Mouse (Mus musculus) embryonic facial prominence, embryonic 15.5 days (tissue): ENCODE data around the gene Hoxa10. TPM values are rescaled to one million over a fixed set of nuclear protein-coding genes. Genes with fewer than 3 reads are reported as not detected.
A peak's percentile ranks its signal among the peaks of the same experiment; 100 is the strongest.

Experiments used
- ATAC-seq: fragments of 200-750 bp; cut with Nextera tagmentation; 2 replicates; pipeline ENCODE4 v1.8.0; 2017; ENCODE audit warnings: low read depth, moderate TSS enrichment; ENCODE audit not compliant: insufficient number of reproducible peaks, low FRiP score, low TSS enrichment
- H3K27ac ChIP-seq: fragments of 300-500 bp; sonication (generic); replicated peaks from 2 replicates; pipeline ENCODE4 v1.5.1; 2015; ENCODE audit warnings: mild to moderate bottlenecking, inconsistent platforms
- H3K27me3 ChIP-seq: fragments of 300-500 bp; sonication (generic); 2 replicates; pipeline ENCODE4 v1.6.1; 2015; ENCODE audit warnings: inconsistent platforms
- H3K36me3 ChIP-seq: fragments of 300-500 bp; sonication (generic); 2 replicates; pipeline ENCODE4 v1.6.1; 2015; ENCODE audit warnings: mild to moderate bottlenecking, inconsistent platforms
- H3K4me1 ChIP-seq: fragments of 300-500 bp; sonication (generic); 2 replicates; pipeline ENCODE4 v1.6.1; 2015; ENCODE audit warnings: inconsistent platforms
- H3K4me2 ChIP-seq: fragments of 300-500 bp; sonication (generic); replicated peaks from 2 replicates; pipeline ENCODE4 v1.6.1; 2015; ENCODE audit warnings: mild to moderate bottlenecking, inconsistent platforms
- H3K4me3 ChIP-seq: fragments of 300-500 bp; sonication (generic); replicated peaks from 2 replicates; pipeline ENCODE4 v1.5.1; 2015; ENCODE audit warnings: mild to moderate bottlenecking, inconsistent platforms
- H3K9ac ChIP-seq: fragments of 300-500 bp; sonication (generic); 2 replicates; pipeline ENCODE4 v1.6.1; 2015; ENCODE audit warnings: inconsistent platforms
- H3K9me3 ChIP-seq: fragments of 300-500 bp; sonication (generic); replicated peaks from 2 replicates; pipeline ENCODE4 v1.6.1; 2016; ENCODE audit warnings: inconsistent platforms
- WGBS: fragments of 180-500 bp; shearing (Covaris S2); methylation state at CpG from one replicate; pipeline ENCODE4 v1.1.7; 2015; 5-methylcytosine and 5-hydroxymethylcytosine counted together
- microRNA counts: library from miRNA; unstranded; fragments of <30 nt; microRNA quantifications from one replicate; lab custom pipeline; 2016
- microRNA-seq: library from miRNA; unstranded; fragments of <30 nt; microRNA quantifications from one replicate; pipeline ENCODE4, GENCODE M21; 2016; ENCODE audit warnings: borderline number of aligned reads
- polyA plus RNA-seq: library from polyadenylated mRNA; unstranded; fragments of >200 nt; fragmentation: Nextera tagmentation; extraction: Ambion mirVana; gene quantifications from 2 replicates; pipeline ENCODE4 v1.2.1, GENCODE M21; 2015

The Hoxa10 gene
- polyA plus RNA-seq, 1 experiment from 2014 or later, result not detected

GRCm38 (mm10) chr6:52183311-52184080 is 57.2 kb downstream of the Hoxa10 start:
- H3K4me3 ChIP-seq, result no peak overlapping the region
- no peaks in the 10 kb centered on the region for H3K36me3 ChIP-seq
- ATAC-seq, result no peak
- no peaks in the 10 kb centered on the region for H3K4me1 ChIP-seq
- H3K9ac ChIP-seq, result no peak overlapping the region
- WGBS, result 9% methylated on average over 10 of the region's 10 CpGs
- H3K27ac ChIP-seq, result no peak overlapping the region
- H3K4me2 ChIP-seq, result no peak overlapping the region
- H3K9me3 ChIP-seq, result no peaks in the 10 kb centered on the region
- peaks cover 100% of the 10 kb centered on the region for H3K27me3 ChIP-seq

- 19% methylated on average over 1 of the region's 1 CpGs for WGBS
- no peaks in the 10 kb centered on the region for H3K4me1 ChIP-seq
Measured at GRCm38 (mm10) chr6:52182793-52183192, 57.9 kb downstream of the Hoxa10 start.

GRCm38 (mm10) chr6:52182030-52182429 is 58.6 kb downstream of the Hoxa10 start:
- H3K4me3 ChIP-seq, result no peak overlapping the region
- H3K4me1 ChIP-seq, result no peaks in the 10 kb centered on the region
- no peak overlapping the region for H3K9ac ChIP-seq
- no peaks in the 10 kb centered on the region for H3K36me3 ChIP-seq
- no peak overlapping the region for H3K27ac ChIP-seq
- ATAC-seq, result no peak
- H3K9me3 ChIP-seq, result no peaks in the 10 kb centered on the region
- H3K4me2 ChIP-seq, result no peak overlapping the region
- 19% methylated on average over 2 of the region's 2 CpGs for WGBS
- peaks cover 100% of the 10 kb centered on the region for H3K27me3 ChIP-seq

More at GRCm38 (mm10) chr6:52182793-52183192, 57.9 kb downstream of the Hoxa10 start:
- H3K4me3 ChIP-seq, result no peak overlapping the region
- no peaks in the 10 kb centered on the region for H3K9me3 ChIP-seq
- no peak overlapping the region for H3K4me2 ChIP-seq
- peaks cover 100% of the 10 kb centered on the region for H3K27me3 ChIP-seq
- H3K9ac ChIP-seq, result no peak overlapping the region
- no peaks in the 10 kb centered on the region for H3K36me3 ChIP-seq
- no peak for ATAC-seq
- no peak overlapping the region for H3K27ac ChIP-seq

MicroRNAs within 50 kb of the gene (microRNA counts, 519-probe panel; counts per million panel counts)
- microRNA mmu-miR-196b (lab: Ali Mortazavi, UCI), result 1,644 counts per million, percentile 18 among the panel's probes with 10 or more counts

Small RNAs within 50 kb of the gene (microRNA-seq; reads per million reads assigned to microRNA genes)
- gene Mir196b, result 66.7 reads per million, percentile 49 among the genes with 10 or more reads in this experiment

Other genes with a start within 250 kb of the Hoxa10 start
- gene Skap2, start 228.3 kb downstream of the Hoxa10 start, polyA plus RNA-seq, result 11.7 and 14.3 TPM in 2 replicates
- 0.39 and 0.52 TPM in 2 replicates for gene Hoxa1, start 82.5 kb downstream of the Hoxa10 start, polyA plus RNA-seq
- 0.32 and 0.45 TPM in 2 replicates for gene Hoxa2, start 76.0 kb downstream of the Hoxa10 start, polyA plus RNA-seq
- not detected in 2 replicates for gene 5730596B20Rik, start 63.4 kb downstream of the Hoxa10 start, polyA plus RNA-seq
- 0.17 and 0.29 TPM in 2 replicates for gene Hoxa4, start 49.1 kb downstream of the Hoxa10 start, polyA plus RNA-seq
- gene Hoxa5, start 36.3 kb downstream of the Hoxa10 start, polyA plus RNA-seq, result 0.17 and 0.39 TPM in 2 replicates
- gene Hoxa6, start 32.1 kb downstream of the Hoxa10 start, polyA plus RNA-seq, result not detected in 2 replicates
- gene Hoxa3, start 27.5 kb downstream of the Hoxa10 start, polyA plus RNA-seq, result 0.11 and 0.13 TPM in 2 replicates
- gene Gm28308, start 27.5 kb downstream of the Hoxa10 start, polyA plus RNA-seq, result not detected in 2 replicates
- not detected in 2 replicates for gene Hoxa7, start 19.0 kb downstream of the Hoxa10 start, polyA plus RNA-seq
- 0.13 TPM in 1 of 2 replicates, not detected in the other for gene Hoxa9, start 9.8 kb downstream of the Hoxa10 start, polyA plus RNA-seq
- not detected in 2 replicates for gene Hoxa11, start 5.0 kb upstream of the Hoxa10 start, polyA plus RNA-seq
- gene Hoxa13, start 20.0 kb upstream of the Hoxa10 start, polyA plus RNA-seq, result 0.08 TPM in 1 of 2 replicates, not detected in the other
- gene Evx1, start 72.6 kb upstream of the Hoxa10 start, polyA plus RNA-seq, result not detected in 2 replicates